Mouse (Mus musculus): ENCODE measurements around the gene Dhx35. TPM values are rescaled to one million over a fixed set of nuclear protein-coding genes. Genes with fewer than 3 reads are reported as not detected.
A peak's percentile ranks its signal among the peaks of the same experiment; 100 is the strongest.

The Dhx35 gene
- polyA plus RNA-seq, 1 experiment from 2014 or later, result 17.3 TPM

GRCm38 (mm10) chr2:158774886-158775285, 19.7 kb upstream of the Dhx35 start:
- no peak overlapping the region for H3K9ac ChIP-seq (replicated peaks)
- no peak overlapping the region for H3K4me2 ChIP-seq (replicated peaks)
- peaks cover 49% of the 10 kb centered on the region for H3K4me1 ChIP-seq
- H3K27me3 ChIP-seq, result no peaks in the 10 kb centered on the region
- H3K9me3 ChIP-seq, result no peaks in the 10 kb centered on the region
- no peaks in the 10 kb centered on the region for H3K36me3 ChIP-seq
- 85% methylated on average over 8 of the region's 8 CpGs for WGBS
- H3K4me3 ChIP-seq, result no peak overlapping the region
- no peak overlapping the region for H3K27ac ChIP-seq (replicated peaks)
- no peak for ATAC-seq (replicated peaks)

DNA sequence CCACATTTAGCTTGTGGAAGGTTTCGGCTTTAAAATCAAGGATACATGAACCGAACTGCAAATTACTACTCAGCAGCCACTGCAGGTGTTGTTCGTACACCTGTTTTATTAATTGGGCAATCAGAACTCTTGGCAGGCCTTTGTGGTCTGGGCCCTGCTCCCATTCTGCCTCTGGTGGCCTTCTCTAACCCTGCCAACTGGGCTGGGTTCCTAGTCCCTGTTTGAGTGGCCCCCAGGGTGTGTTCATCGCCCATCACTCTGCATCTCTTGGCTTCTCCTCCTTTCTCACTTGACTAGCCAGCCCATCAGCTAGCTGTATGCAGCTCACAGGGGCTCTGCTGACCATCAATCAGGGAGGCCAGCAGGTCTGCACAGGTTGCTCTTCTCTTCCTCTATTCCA, 17.9 kb upstream of the Dhx35 start:
- Histone ChIP-seq H3K9ac (replicated peaks) (no peak overlapping the region), H3K4me3 (no peak overlapping the region), H3K27ac (replicated peaks) (no peak overlapping the region), H3K27me3 (no peaks in the 10 kb centered on the region), H3K4me1 (peaks cover 31% of the 10 kb centered on the region), H3K9me3 (no peaks in the 10 kb centered on the region), H3K36me3 (no peaks in the 10 kb centered on the region), H3K4me2 (replicated peaks) (no peak overlapping the region)
- ATAC-seq (replicated peaks), result no peak
- WGBS, result 76% methylated on average over 4 of the region's 4 CpGs

GRCm38 (mm10) chr2:158777490-158777889, 17.1 kb upstream of the Dhx35 start:
- ATAC-seq (replicated peaks), result no peak
- no peaks in the 10 kb centered on the region for H3K27me3 ChIP-seq
- H3K9me3 ChIP-seq, result no peaks in the 10 kb centered on the region
- WGBS, result 77% methylated on average over 6 of the region's 6 CpGs
- H3K27ac ChIP-seq (replicated peaks), result no peak overlapping the region
- no peak overlapping the region for H3K4me2 ChIP-seq (replicated peaks)
- H3K4me3 ChIP-seq, result no peak overlapping the region
- H3K9ac ChIP-seq (replicated peaks), result no peak overlapping the region
- H3K36me3 ChIP-seq, result no peaks in the 10 kb centered on the region
- H3K4me1 ChIP-seq, result peaks cover 24% of the 10 kb centered on the region

- Histone ChIP-seq H3K9me3 (no peaks in the 10 kb centered on the region), H3K4me1 (peaks cover 20% of the 10 kb centered on the region), H3K27ac (replicated peaks) (no peak overlapping the region), H3K4me3 (no peak overlapping the region), H3K36me3 (no peaks in the 10 kb centered on the region), H3K4me2 (replicated peaks) (no peak overlapping the region), H3K9ac (replicated peaks) (no peak overlapping the region), H3K27me3 (no peaks in the 10 kb centered on the region)
- no peak for ATAC-seq (replicated peaks)
- WGBS, result 87% methylated on average over 7 of the region's 7 CpGs
These were observed 16.3 kb upstream of the Dhx35 start for GRCm38 (mm10) chr2:158778349-158778748.

GRCm38 (mm10) chr2:158781126-158781525, 13.5 kb upstream of the Dhx35 start:
- Histone ChIP-seq H3K27ac (replicated peaks) (no peak overlapping the region), H3K4me3 (no peak overlapping the region), H3K4me1 (peaks cover 18% of the 10 kb centered on the region), H3K27me3 (no peaks in the 10 kb centered on the region), H3K4me2 (replicated peaks) (no peak overlapping the region), H3K36me3 (peaks cover 11% of the 10 kb centered on the region; the same call in 1 of the 2 replicates), H3K9me3 (no peaks in the 10 kb centered on the region), H3K9ac (replicated peaks) (no peak overlapping the region)
- 94% methylated on average over 7 of the region's 7 CpGs for WGBS
- no peak for ATAC-seq (replicated peaks)

DNA sequence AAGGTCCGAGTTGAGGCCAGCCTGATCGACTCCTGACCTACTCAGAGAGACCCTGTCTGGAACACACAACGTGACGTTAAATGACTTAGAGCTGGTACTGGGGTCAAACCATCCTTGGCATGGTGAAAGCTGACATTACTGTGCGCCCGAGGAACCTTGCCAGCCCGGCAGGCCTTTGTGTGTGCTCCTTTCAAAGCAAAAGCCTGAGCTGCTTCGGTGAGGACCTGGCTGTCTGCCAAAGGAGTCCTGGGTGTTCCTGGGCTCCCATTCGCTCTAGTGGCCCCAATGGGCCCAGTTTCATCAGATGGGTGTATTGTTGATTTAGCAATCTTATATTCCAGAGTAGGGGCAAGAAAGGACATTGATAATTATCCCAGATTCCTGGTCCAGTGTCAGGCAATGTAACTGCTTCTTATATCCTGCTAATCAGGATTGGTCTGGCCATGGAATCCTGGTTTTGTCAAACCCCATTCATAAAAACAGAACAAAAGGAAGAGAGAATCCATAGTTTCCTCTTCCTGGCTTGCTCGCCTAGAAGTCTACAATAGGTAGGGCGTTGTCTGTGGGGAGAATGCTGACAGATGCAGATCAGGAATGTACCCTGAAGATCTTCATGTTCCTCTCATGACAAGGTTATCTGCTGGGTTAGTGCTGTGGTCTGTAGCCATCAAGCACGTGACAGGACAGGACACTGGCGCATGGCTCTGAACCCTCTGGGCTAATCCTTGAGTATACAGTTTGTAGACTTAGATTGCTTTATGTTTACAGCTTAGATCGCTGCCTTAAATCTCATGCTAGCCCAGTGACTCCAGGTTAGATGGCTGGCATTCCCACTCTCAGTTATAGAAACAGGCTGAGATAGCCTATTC, 7.4 kb upstream of the Dhx35 start:
- no peaks in the 10 kb centered on the region for H3K27me3 ChIP-seq
- no peak overlapping the region for H3K4me2 ChIP-seq (replicated peaks)
- WGBS, result 64% methylated on average over 14 of the region's 14 CpGs
- H3K4me3 ChIP-seq, result no peak overlapping the region
- no peaks in the 10 kb centered on the region for H3K9me3 ChIP-seq
- H3K4me1 ChIP-seq, result peaks cover 6% of the 10 kb centered on the region
- no peak for ATAC-seq (replicated peaks)
- peaks cover 11% of the 10 kb centered on the region; the same call in 1 of the 2 replicates for H3K36me3 ChIP-seq
- H3K27ac ChIP-seq (replicated peaks), result no peak overlapping the region
- no peak overlapping the region for H3K9ac ChIP-seq (replicated peaks)

DNA sequence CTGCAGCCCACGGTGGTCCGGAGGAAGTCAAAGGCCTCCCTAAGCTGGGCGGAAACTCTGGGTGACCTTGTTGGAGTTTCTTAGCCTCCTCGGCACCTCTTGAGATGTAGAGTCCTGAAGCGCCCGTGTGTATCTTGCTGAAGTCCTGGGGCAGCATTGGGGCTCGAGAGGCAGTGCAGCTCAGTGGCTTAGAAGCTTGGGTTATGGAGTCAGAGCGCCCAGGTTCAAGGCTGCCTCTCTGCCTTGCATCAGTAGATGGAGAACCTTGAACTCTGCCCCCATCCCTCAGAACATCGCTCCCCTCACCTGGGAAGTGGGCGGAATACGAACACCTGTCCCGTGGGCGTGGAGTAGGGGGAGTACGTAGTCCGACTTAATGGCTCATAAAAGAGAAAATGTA, 436 bp downstream of the Dhx35 start:
- peaks cover 23% of the 10 kb centered on the region for H3K4me1 ChIP-seq
- no peaks in the 10 kb centered on the region for H3K36me3 ChIP-seq
- H3K9me3 ChIP-seq, result no peaks in the 10 kb centered on the region
- peak overlapping the region; percentile 78 for H3K4me2 ChIP-seq (replicated peaks)
- ATAC-seq (replicated peaks), result no peak
- H3K9ac ChIP-seq (replicated peaks), result peak overlapping the region; percentile 71
- H3K27me3 ChIP-seq, result no peaks in the 10 kb centered on the region
- peak overlapping the region; percentile 91 for H3K4me3 ChIP-seq
- peak overlapping the region; percentile 88 for H3K27ac ChIP-seq (replicated peaks)
- 13% methylated on average over 15 of the region's 15 CpGs for WGBS

- no peak overlapping the region for H3K27ac ChIP-seq (replicated peaks)
- H3K9ac ChIP-seq (replicated peaks), result no peak overlapping the region
- ATAC-seq (replicated peaks), result no peak
- no peaks in the 10 kb centered on the region for H3K9me3 ChIP-seq
- no peak overlapping the region for H3K4me3 ChIP-seq
- peaks cover 23% of the 10 kb centered on the region for H3K4me1 ChIP-seq
- H3K36me3 ChIP-seq, result no peaks in the 10 kb centered on the region
- H3K4me2 ChIP-seq (replicated peaks), result no peak overlapping the region
- WGBS, result 95% methylated on average over 2 of the region's 2 CpGs
- H3K27me3 ChIP-seq, result no peaks in the 10 kb centered on the region
These were observed 1.3 kb downstream of the Dhx35 start for GRCm38 (mm10) chr2:158795875-158796274.

DNA sequence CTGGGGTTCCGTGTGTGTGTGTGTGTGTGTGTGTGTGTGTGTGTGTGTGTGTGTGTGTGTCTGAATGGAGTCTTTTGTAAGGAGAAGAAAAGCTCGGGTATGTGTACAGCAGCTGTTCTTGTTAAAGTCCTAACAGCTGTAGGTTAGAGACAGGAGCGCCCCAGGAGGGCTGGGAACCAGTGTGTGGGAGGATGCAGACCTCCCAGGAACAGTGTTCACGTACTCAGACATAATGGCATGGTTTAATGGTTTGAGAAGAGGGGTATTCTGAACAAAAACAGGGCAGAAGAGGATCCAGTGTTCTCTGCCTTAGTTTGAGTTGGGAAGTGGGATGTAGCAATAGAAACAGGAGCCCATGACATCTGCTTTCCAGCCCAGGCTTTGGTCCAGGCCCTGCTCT, 4.7 kb downstream of the Dhx35 start:
- no peak for ATAC-seq (replicated peaks)
- WGBS, result 37% methylated on average over 4 of the region's 4 CpGs
- no peak overlapping the region for H3K27ac ChIP-seq (replicated peaks)

DNA sequence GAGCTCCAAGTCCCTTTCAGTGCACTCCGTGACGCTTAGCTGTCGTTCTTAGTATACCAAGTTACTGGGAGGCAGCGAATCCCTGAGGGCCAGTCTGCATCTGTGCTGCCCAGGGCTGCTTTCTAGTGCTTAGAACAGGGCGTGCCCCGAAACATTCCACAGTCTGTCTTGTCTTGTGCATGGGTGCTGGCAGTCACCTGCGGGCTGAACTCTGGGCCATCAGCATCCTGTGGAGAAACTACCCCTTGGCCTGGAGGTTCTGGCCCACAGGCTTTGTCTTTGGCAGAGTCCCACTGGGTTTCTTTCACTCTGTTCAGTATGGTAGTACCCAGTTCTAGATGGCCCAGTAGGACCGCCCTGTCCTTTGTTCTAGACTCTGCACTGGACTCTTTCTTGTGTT, 6.2 kb downstream of the Dhx35 start:
- H3K27me3 ChIP-seq, result no peaks in the 10 kb centered on the region
- WGBS, result 96% methylated on average over 8 of the region's 8 CpGs
- no peaks in the 10 kb centered on the region for H3K9me3 ChIP-seq
- no peak overlapping the region for H3K4me3 ChIP-seq
- no peak overlapping the region for H3K27ac ChIP-seq (replicated peaks)
- H3K36me3 ChIP-seq, result peaks cover 19% of the 10 kb centered on the region
- no peak for ATAC-seq (replicated peaks)
- no peak overlapping the region for H3K9ac ChIP-seq (replicated peaks)
- no peak overlapping the region for H3K4me2 ChIP-seq (replicated peaks)
- H3K4me1 ChIP-seq, result 0 out of 2 replicates have a peak, but pooled peaks cover 3% of the 10 kb centered on the region

More for the DNA sequence above, 4.7 kb downstream of the Dhx35 start:
- no peak overlapping the region for H3K4me2 ChIP-seq (replicated peaks)
- no peak overlapping the region for H3K4me3 ChIP-seq
- no peaks in the 10 kb centered on the region for H3K27me3 ChIP-seq
- H3K4me1 ChIP-seq, result peaks cover 12% of the 10 kb centered on the region
- H3K9me3 ChIP-seq, result no peaks in the 10 kb centered on the region
- H3K9ac ChIP-seq (replicated peaks), result no peak overlapping the region
- peaks cover 19% of the 10 kb centered on the region for H3K36me3 ChIP-seq

DNA sequence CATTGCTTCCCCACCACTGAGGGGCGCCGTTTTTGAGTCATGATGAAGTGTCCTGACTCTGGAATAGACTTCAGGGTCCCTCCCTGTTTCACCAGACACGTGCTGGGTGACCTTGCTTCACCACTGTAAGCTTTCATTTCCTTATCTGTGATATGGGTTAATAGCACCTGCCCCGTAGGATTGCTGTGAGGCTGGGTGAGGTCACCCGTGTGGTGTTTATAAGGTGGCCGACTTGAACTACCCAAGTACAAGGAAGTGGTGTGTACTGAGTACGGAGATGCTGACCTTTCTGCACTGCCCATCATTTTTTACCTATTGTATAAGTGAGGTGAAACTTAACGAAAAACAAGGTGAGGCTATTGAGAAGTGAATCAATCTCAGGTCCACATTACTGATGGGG, 9.0 kb downstream of the Dhx35 start:
- no peak overlapping the region for H3K4me3 ChIP-seq
- no peak overlapping the region for H3K27ac ChIP-seq (replicated peaks)
- H3K4me1 ChIP-seq, result 0 out of 2 replicates have a peak, but pooled peaks cover 3% of the 10 kb centered on the region
- H3K27me3 ChIP-seq, result no peaks in the 10 kb centered on the region
- 91% methylated on average over 8 of the region's 8 CpGs for WGBS
- H3K9me3 ChIP-seq, result no peaks in the 10 kb centered on the region
- no peak overlapping the region for H3K9ac ChIP-seq (replicated peaks)
- H3K36me3 ChIP-seq, result peaks cover 33% of the 10 kb centered on the region
- ATAC-seq (replicated peaks), result no peak
- H3K4me2 ChIP-seq (replicated peaks), result no peak overlapping the region

GRCm38 (mm10) chr2:158815686-158816085, 21.1 kb downstream of the Dhx35 start:
- H3K9ac ChIP-seq (replicated peaks), result no peak overlapping the region
- H3K4me2 ChIP-seq (replicated peaks), result no peak overlapping the region
- H3K9me3 ChIP-seq, result no peaks in the 10 kb centered on the region
- ATAC-seq (replicated peaks), result no peak
- H3K36me3 ChIP-seq, result peaks cover 13% of the 10 kb centered on the region
- no peaks in the 10 kb centered on the region for H3K27me3 ChIP-seq
- H3K4me3 ChIP-seq, result no peak overlapping the region
- no peaks in the 10 kb centered on the region for H3K4me1 ChIP-seq
- no peak overlapping the region for H3K27ac ChIP-seq (replicated peaks)

DNA sequence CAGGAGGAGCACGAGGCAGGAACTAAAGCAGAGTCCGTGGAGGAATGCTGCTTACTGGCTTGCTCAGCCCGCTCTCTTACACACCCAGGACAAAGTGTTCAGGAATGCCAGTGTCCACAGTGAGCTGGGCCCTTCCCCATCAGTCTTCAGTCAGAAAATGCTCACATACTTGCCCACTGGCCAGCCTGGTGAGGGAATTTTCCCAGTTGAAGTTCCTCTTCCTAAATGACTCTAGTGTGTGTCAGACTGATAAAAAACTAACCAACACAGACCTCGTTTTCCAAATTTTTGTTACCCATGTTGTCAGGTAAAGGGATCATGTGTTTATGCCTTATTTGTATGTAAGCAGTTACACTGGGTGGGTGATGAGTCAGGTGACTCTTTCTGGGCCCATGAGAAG, 21.6 kb downstream of the Dhx35 start:
- Histone ChIP-seq H3K9ac (replicated peaks) (no peak overlapping the region), H3K27me3 (no peaks in the 10 kb centered on the region), H3K4me1 (no peaks in the 10 kb centered on the region), H3K27ac (replicated peaks) (no peak overlapping the region), H3K36me3 (peaks cover 13% of the 10 kb centered on the region), H3K9me3 (no peaks in the 10 kb centered on the region), H3K4me2 (replicated peaks) (no peak overlapping the region), H3K4me3 (no peak overlapping the region)
- 90% methylated on average over 4 of the region's 4 CpGs for WGBS
- ATAC-seq (replicated peaks), result no peak
